Mouse (Mus musculus) ES-Bruce4 (cell line): ENCODE data around the gene Pgbd5. TPM values are rescaled to one million over a fixed set of nuclear protein-coding genes. Genes with fewer than 3 reads are reported as not detected.

ENCODE experiments used
- H3K27ac ChIP-seq: 2 replicates; pipeline ENCODE4 v1.5.1; 2012; ENCODE audit warnings: low read length, inconsistent platforms; ENCODE audit not compliant: insufficient read depth
- H3K27me3 ChIP-seq: 2 replicates; pipeline ENCODE4 v1.6.1; 2012; ENCODE audit warnings: mild to moderate bottlenecking, low read length, inconsistent platforms; ENCODE audit not compliant: control insufficient read depth, poor library complexity, insufficient read depth, severe bottlenecking
- H3K36me3 ChIP-seq: 2 replicates; pipeline ENCODE4 v1.6.1; 2012; ENCODE audit warnings: inconsistent platforms, mild to moderate bottlenecking, low read length, moderate library complexity; ENCODE audit not compliant: control insufficient read depth, poor library complexity, insufficient read depth, severe bottlenecking
- H3K4me1 ChIP-seq: one replicate; pipeline ENCODE4 v1.8.1; 2011; ENCODE audit warnings: low read length; ENCODE audit not compliant: control insufficient read depth, insufficient read depth
- H3K4me3 ChIP-seq: 2 replicates; pipeline ENCODE4 v1.5.1; 2011; ENCODE audit warnings: low read depth, mild to moderate bottlenecking, low read length
- H3K9ac ChIP-seq: 2 replicates; pipeline ENCODE4 v1.6.1; 2012; ENCODE audit warnings: low read depth, mild to moderate bottlenecking, inconsistent platforms; ENCODE audit not compliant: poor library complexity, severe bottlenecking
- H3K9me3 ChIP-seq: replicated peaks from 2 replicates; pipeline ENCODE4 v1.6.1; 2012; ENCODE audit warnings: mild to moderate bottlenecking, low read length, inconsistent platforms; ENCODE audit not compliant: control insufficient read depth, poor library complexity, insufficient read depth, severe bottlenecking
- CTCF ChIP-seq: IDR thresholded peaks from one replicate; pipeline ENCODE4 v1.8.1; 2011; ENCODE audit warnings: low read depth, low read length
- EP300 ChIP-seq: IDR thresholded peaks from 2 replicates; pipeline ENCODE4 v1.6.1; 2011; ENCODE audit warnings: low read depth, low read length; ENCODE audit not compliant: insufficient read depth
- POLR2A ChIP-seq: IDR thresholded peaks from one replicate; pipeline ENCODE4 v1.8.1; 2011; ENCODE audit warnings: low read length; ENCODE audit not compliant: insufficient read depth
- polyA plus RNA-seq: library from polyadenylated mRNA; stranded (reverse); fragments of >200 nt; gene quantifications from 2 replicates; pipeline ENCODE4 v1.2.4, GENCODE M21; 2011; ENCODE audit warnings: low read depth; ENCODE audit not compliant: missing spikeins, insufficient read depth, insufficient read length

Pgbd5 gene
- polyA plus RNA-seq, 1 experiment: 4.0 TPM

DNA sequence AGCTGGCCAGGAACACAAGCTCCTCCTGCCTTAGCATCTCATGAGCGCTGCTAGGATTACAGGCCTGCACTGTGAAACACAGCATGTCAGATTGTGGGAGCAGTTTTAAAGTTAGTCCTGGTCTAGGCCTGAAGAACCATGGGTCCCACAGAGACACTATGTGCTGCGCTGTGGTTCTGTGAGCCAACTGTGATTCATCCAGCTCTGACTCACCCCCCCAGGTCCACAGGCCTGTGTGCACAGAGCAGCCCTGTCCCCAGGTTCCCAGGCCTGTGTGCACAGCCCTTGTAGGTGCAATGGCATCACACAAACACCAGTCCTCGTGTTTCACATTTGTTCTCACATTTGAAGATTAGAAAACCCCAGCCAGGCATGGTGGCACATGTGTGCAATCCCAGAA is 108.4 kb downstream of the Pgbd5 start:
- no peak for TF ChIP-seq POLR2A
- no peak for TF ChIP-seq EP300
- TF ChIP-seq CTCF: no peak
- no peaks in the 10 kb centered on the region for H3K27me3 ChIP-seq
- H3K27ac ChIP-seq: no peak overlapping the region
- H3K36me3 ChIP-seq: no peaks in the 10 kb centered on the region
- H3K4me1 ChIP-seq: no peaks in the 10 kb centered on the region
- H3K9ac ChIP-seq: no peak overlapping the region
- no peak overlapping the region for H3K4me3 ChIP-seq
- H3K9me3 ChIP-seq: no peaks in the 10 kb centered on the region

DNA sequence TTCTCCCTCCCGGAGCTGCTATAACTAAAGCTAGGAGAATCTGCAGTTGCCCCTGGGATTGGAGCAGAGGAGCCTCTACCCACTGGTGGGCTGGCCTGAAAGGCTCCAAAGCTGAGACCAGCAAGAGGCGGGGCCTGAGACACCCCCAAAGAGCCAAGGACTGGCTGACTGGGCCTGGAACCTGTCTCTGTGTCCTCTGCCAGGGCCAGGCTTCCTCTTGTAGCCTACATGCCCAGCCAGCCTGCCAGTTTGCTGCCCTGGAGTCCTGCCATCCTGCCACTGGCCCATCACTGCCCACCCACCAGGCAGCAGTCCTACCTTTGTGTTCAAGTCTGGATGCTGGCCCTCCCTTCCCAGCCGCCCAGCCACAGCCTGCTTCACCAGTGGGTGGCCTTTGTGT is 109.0 kb downstream of the Pgbd5 start:
- no peaks in the 10 kb centered on the region for H3K9me3 ChIP-seq
- H3K36me3 ChIP-seq: no peaks in the 10 kb centered on the region
- no peaks in the 10 kb centered on the region for H3K4me1 ChIP-seq
- TF ChIP-seq CTCF (no peak), EP300 (no peak), POLR2A (no peak)
- H3K27me3 ChIP-seq: no peaks in the 10 kb centered on the region
- H3K9ac ChIP-seq: no peak overlapping the region
- H3K4me3 ChIP-seq: no peak overlapping the region
- H3K27ac ChIP-seq: no peak overlapping the region

DNA sequence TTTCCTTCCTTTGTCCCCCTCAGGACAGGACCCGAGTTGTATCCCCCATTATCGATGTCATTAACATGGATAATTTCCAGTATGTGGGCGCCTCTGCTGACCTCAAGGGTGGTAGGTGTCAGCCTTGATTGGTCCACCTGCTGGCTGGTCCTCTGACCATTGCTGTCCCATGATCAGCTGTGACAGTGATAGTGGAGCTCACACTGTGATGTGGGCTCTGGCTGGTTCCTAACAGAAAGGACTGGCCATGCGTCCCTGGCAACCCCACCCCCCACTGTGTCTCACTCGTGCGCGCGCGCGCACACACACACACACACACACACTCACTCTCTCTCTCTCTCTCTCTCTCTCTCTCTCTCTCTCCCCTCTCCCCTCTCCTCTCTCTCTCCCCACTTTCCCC is 109.8 kb downstream of the Pgbd5 start:
- no peaks in the 10 kb centered on the region for H3K27me3 ChIP-seq
- TF ChIP-seq CTCF (no peak), EP300 (no peak), POLR2A (no peak)
- H3K9me3 ChIP-seq: no peaks in the 10 kb centered on the region
- no peaks in the 10 kb centered on the region for H3K36me3 ChIP-seq
- H3K4me3 ChIP-seq: no peak overlapping the region
- H3K9ac ChIP-seq: no peak overlapping the region
- no peak overlapping the region for H3K27ac ChIP-seq
- H3K4me1 ChIP-seq: no peaks in the 10 kb centered on the region

DNA sequence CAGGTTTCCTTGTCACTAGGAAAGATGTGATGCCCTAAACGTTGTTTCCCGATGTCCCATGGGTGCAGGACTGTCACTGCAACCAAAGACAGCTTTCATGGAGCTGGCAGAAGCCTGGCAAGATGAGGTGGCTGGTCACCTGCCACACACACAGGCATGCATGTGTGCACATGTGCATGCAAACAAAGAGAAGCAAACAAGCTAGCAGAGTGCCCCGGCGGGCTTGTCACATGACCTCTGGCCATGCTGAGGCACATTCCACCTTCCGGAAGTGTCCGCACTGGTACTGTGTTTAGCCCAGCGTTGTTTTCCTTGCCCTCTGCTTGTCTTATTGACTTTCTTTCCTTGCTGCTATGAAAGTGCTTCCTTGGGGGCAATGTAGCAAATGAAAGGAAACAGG is 111.2 kb downstream of the Pgbd5 start:
- no peak overlapping the region for H3K4me3 ChIP-seq
- no peaks in the 10 kb centered on the region for H3K9me3 ChIP-seq
- H3K27ac ChIP-seq: no peak overlapping the region
- no peaks in the 10 kb centered on the region for H3K36me3 ChIP-seq
- H3K27me3 ChIP-seq: no peaks in the 10 kb centered on the region
- no peaks in the 10 kb centered on the region for H3K4me1 ChIP-seq
- no peak for TF ChIP-seq POLR2A
- no peak for TF ChIP-seq EP300
- no peak for TF ChIP-seq CTCF
- H3K9ac ChIP-seq: no peak overlapping the region

DNA sequence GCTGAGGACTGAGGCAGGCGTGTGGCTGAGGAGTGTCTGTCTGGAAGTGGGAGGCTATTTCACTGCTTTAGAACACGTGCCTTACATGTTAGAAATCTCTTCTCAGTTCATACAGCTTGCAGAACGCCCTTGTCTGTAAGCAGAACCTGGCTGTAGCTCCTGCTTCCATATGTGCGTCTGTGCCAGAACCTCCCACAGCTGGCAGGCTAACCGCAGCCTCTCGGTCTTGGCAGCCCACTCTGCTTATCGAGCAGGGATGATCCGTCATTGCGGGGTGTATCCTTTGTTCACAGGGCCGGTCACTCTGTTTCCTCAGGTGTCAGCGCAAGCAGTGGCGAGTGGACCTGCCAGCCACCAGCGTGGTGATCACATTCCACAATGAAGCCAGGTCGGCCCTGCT is 116.1 kb downstream of the Pgbd5 start:
- H3K27ac ChIP-seq: no peak overlapping the region
- no peaks in the 10 kb centered on the region for H3K36me3 ChIP-seq

DNA sequence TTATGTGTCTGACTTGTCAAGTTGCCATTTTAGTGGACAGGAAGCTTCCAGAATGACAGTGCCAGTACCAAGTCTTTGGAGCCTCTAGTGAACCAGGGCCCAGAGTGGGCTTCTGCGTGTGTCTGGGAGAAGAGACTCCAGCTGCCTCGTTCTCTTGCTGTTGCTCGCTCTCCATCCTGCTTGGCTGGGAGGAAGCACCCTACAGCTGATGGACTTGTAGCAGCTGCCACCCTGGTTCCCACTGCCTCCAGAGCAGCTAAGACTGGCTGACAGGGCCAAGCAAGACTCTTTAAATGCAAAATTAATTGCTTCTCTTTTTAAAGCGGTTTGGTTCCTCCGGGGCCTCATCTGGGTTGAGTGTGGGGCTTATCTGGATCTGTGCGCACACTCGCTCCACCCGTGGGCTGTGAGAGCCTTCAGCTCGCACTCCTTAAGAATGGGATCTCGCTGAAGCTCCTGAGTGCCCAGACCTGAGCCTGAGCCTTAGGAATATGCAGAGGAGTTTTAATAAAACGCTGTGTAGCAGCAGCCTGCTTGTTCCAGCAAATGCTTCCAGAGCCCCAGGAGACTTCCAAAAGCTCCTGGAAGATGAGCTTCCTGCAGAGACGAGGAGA is 118.1 kb downstream of the Pgbd5 start:
- Histone ChIP-seq H3K4me3 (no peak overlapping the region), H3K9me3 (no peaks in the 10 kb centered on the region), H3K27me3 (no peaks in the 10 kb centered on the region), H3K36me3 (no peaks in the 10 kb centered on the region), H3K9ac (no peak overlapping the region), H3K27ac (no peak overlapping the region), H3K4me1 (no peaks in the 10 kb centered on the region)
- TF ChIP-seq EP300 (no peak), CTCF (no peak), POLR2A (no peak)

More for the DNA sequence above, 116.1 kb downstream of the Pgbd5 start:
- H3K4me3 ChIP-seq: no peak overlapping the region
- no peak overlapping the region for H3K9ac ChIP-seq
- no peaks in the 10 kb centered on the region for H3K9me3 ChIP-seq
- no peaks in the 10 kb centered on the region for H3K4me1 ChIP-seq
- no peak for TF ChIP-seq POLR2A
- no peak for TF ChIP-seq CTCF
- TF ChIP-seq EP300: no peak
- no peaks in the 10 kb centered on the region for H3K27me3 ChIP-seq

DNA sequence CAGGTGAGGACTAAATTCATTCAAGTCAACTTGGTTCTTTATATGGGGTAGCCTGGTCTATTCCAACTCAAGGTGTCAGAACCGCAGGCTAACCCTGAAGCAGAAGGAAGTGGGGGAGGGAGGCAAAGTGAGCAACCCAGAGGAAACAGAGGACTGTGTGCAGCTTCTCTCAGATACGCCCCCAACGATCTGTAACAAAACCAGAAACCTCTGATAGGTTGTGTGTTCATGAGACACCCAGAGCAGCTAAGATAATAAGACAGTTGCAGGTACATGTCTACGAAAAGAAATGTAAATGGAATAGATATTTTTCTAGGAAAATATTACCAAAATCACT is 120.2 kb downstream of the Pgbd5 start:
- TF ChIP-seq CTCF (no peak), POLR2A (no peak), EP300 (no peak)
- H3K27me3 ChIP-seq: no peaks in the 10 kb centered on the region
- H3K27ac ChIP-seq: no peak overlapping the region
- no peaks in the 10 kb centered on the region for H3K36me3 ChIP-seq
- no peaks in the 10 kb centered on the region for H3K4me1 ChIP-seq
- H3K9me3 ChIP-seq: no peaks in the 10 kb centered on the region
- H3K9ac ChIP-seq: no peak overlapping the region
- no peak overlapping the region for H3K4me3 ChIP-seq

Other genes with a start within 250 kb of the Pgbd5 start
- gene Galnt2, start 208.3 kb downstream of the Pgbd5 start, polyA plus RNA-seq: 5.6 and 11.5 TPM in 2 replicates
- 21.5 and 22.1 TPM in 2 replicates for gene Cog2, start 81.1 kb upstream of the Pgbd5 start, polyA plus RNA-seq
- gene Agt, start 130.0 kb upstream of the Pgbd5 start, polyA plus RNA-seq: not detected in 2 replicates
- gene Capn9, start 136.5 kb upstream of the Pgbd5 start, polyA plus RNA-seq: not detected in 2 replicates
- 25.9 and 31.4 TPM in 2 replicates for gene 2310022B05Rik, start 223.7 kb upstream of the Pgbd5 start, polyA plus RNA-seq